Mouse (Mus musculus): ENCODE data around the gene Rexo5. TPM values are rescaled to one million over a fixed set of nuclear protein-coding genes. Genes with fewer than 3 reads are reported as not detected.

Rexo5 gene
- total RNA-seq (2021), result 1 to 10 TPM; 2.9 to 3.0 TPM

DNA sequence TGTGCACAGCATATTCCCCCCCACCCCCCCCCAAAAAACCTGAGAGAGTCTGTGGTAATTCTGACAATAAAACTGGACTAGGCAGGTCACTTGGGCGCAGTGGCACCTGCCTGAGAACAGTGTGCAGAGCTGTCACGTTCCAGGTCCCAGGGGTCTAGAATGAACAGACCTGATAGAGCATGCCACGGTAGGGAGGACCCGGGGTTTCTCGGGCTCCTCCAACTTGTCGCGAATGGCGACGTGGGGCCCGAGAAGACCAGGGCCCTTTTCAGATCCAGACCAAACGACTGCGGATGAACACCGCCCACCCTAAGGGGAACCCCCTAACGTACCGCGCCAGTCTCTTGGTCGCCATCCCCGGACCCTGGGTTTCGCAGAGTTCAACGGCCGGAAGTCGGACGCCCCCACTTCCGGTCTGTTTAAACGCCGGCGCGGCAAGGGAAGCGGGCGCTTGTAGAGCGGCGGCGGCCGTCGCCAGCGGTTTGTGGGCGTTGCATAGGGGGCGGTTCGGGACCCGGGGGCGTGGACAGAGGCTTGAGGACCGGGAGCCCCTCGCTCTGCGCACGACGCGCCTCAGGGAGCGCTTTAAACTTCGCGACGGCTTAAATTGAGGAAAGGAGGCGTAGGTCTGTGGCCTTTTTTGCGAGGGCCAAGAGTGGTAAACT is at the start of gene Rexo5, which contains the start of gene Eri2:
Gene Rexo5 (plus strand): TSS at position 421 of the 665 bp plus-strand sequence.
Gene Eri2 (minus strand): TSS at position 473 of the 665 bp plus-strand sequence.
- DNase-seq (ENCODE audit: extremely low spot score in 1 of 2, low spot score in 1 of 2), result peak; percentile 57 to 68

DNA sequence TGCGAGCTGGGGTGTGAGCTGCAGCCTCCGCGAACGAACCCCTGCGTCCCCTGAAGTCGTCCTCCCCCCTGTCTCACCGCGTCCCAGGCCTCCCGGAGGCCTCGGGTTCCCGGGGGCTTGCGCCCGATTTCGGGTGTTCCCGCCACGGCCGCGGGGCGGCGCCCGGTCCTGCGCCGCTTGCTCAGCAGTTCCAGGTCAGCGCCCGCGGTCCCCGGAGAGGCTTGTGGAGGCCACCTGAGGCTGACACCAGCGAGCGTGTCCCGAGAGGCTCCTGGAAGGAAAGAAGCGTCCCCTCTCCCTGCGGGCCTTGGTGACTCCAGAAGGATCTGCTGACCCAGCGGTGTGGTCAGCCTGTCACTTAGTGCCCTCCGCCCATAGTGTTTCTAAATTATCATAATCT is 49.5 kb upstream of the Rexo5 start:
- no peak for DNase-seq (ENCODE audit: extremely low spot score in 1 of 2, low spot score in 1 of 2)

DNA sequence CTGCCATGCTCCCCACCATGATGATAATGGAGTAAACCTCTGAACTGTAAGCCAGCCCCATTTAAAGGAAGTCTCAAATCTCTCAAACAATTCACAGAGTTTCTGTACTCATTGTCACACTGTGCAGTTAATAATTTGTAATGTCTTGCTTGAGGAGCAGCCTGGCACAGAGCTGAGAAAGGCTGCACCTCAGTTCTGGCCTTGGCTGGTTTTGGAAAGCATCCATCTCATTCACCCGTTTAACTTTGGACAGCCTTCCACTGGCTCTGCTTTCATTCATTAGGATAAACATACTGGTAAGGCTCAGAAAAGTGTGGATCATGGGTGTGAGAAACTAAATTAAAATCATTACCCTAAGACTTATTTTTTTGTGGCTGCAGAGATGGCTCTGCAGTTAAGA is 47.9 kb upstream of the Rexo5 start:
- no peak for DNase-seq (ENCODE audit: extremely low spot score in 1 of 2, low spot score in 1 of 2)

DNA sequence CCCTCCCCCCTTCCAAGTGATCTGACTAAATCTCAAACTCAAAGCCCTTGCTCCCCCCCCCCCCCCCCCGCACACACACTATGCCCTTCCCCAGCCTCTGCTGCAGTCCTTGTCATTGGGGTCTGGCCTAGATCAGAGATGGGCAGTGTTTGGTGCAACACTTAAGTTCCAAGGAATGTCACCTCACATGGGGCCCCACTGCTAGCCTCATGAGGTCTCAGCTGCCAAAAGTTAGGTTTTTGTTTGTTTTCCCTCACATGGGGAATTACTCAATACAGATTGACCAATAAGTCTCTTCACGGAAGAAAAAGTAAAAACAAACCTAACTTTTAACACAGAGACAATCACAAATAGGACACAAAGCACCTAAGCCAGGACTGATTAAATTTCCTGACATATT is 45.0 kb upstream of the Rexo5 start:
- DNase-seq (ENCODE audit: extremely low spot score in 1 of 2, low spot score in 1 of 2), result no peak

DNA sequence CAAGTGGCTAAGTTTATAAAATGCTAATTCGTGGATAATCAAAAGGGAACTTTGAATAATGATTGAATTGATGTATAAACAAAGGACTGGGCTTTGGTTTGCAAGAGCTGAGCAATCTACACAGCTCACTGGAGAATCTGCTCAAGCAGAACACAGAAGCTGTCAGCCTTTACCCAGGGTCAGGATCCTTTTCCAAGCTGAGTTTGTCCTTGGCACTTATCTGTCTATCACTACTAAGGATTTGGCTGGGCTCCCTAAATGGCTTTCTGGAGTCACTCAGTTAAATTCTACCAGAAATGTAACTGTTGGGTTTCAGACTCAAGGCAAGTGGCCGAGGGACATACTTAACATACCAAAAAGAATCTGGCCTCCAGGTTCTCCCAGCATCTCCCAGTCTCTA is 43.9 kb upstream of the Rexo5 start:
- no peak for DNase-seq (ENCODE audit: extremely low spot score in 1 of 2, low spot score in 1 of 2)

DNA sequence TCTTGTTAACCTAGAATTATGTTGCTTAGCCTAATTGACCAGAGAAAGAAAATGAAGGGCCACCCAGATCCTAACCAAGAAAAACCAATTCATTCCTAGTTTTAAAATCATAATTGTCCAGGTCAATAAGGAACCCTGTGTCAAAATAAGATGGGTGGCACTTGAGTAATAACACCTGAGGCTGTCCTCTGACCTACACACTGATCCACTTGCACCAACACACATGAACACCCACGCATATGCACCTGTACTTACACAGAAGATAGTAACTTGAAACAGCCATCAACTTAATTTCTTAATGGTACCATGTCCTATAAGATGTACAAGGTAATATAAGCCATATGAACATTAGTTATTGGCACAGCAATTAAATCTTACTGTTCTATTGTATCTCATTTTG is 40.1 kb upstream of the Rexo5 start:
- DNase-seq (ENCODE audit: extremely low spot score in 1 of 2, low spot score in 1 of 2), result no peak

DNA sequence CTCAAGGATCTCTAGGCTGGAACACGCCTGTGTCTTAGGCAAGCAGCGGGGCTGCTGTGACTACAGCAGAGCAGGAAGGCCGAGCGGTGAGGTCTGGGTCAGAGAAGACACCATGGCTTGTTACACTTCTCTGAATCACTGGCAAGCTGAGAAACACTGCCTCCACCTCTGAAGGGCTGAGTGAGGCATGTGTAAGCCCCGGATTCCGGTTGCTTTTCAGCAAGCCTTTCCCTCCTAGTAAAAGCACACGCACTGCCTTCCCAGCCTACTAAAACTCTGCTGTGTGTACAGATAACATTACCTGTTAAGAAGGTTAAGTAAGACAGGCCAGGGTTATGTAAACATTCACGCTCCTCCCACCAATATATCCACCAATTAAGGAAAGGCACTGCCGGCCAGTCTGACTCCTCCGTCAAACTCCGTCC is 33.3 kb upstream of the Rexo5 start, which contains the start of gene Acsm3:
Gene Acsm3 (plus strand): TSS at position 397 of the 425 bp plus-strand sequence.
- DNase-seq (ENCODE audit: extremely low spot score in 1 of 2, low spot score in 1 of 2), result no peak

DNA sequence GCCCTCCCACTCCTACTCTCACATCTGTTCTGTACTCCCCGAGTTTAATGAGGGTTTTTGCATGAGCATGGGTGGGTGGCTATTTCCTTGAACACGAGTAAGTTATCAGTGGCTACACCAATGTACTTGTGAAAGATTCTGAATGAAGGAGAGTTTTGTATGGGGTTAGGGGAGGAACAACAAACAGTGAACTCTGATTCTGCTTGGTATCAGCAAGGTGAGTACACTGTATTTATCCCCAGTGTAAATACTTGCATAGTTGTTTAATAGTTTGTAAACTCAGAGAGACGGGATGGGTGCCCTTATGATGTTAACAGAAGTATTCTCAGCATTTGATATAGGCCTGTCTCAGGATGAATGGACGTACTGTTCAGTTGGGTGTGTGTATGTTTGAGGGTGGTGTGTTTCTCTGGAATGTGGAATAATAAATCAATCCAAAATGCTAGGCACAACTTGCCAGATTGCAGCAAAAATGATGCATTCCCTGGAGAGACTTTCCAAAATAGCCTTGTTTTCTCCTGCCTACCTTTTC is 31.6 kb upstream of the Rexo5 start:
- no peak for DNase-seq (ENCODE audit: extremely low spot score in 1 of 2, low spot score in 1 of 2)

DNA sequence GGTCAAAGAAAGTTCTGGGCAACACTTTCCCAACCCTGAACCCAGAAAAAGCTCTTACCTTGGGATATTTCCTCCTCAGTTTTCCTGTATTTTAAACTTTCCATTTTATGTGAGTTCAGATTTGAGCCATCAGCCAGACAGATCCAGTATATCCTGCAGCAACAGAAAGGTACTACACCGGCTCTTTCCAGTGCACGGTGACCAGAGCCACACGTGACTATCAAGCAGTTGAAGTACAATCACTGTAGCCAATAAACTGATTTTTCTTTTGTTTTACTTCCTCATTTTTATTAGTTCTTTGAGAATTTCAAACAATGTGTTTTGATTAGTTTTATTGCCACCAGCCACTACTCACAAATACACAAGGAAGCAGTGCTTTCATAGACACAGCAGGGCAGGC is 29.4 kb upstream of the Rexo5 start:
- no peak for DNase-seq (ENCODE audit: extremely low spot score in 1 of 2, low spot score in 1 of 2)

DNA sequence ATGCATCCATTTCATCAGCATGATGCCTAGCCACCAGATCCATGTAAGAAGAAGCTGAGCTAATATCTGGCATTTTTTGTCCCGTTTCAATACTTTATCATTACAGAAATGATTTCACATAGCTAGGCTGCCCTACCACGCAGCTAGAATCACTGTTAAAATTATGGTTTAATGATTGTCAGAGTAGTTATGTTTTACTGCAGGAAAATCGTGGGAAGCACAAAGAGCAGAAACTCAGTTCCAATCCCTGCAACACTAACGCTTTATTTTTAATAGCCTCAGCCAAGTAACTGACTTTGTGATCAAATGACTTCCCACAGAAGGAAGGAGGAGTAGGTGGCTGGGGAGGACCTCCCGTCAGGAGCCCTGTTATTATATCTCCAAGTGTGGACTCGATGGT is 26.8 kb upstream of the Rexo5 start:
- no peak for DNase-seq (ENCODE audit: extremely low spot score in 1 of 2, low spot score in 1 of 2)

DNA sequence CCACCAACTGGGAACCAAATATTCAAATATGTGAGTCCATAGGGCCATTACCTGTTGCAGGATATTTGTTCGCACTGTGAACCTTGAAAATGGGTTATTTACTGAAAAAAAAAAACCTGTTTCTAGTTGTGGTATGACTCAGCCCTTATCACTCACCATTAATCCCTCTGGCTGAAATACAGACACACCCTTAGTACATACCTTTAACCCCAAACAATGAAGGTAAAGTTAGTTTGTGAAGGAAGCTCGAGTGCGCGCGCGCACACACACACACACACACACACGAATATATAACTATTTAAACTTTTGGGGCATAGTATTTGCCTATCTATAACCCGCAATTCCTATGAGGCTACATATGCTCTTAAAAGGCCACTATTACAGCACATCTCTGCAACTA is 23.9 kb upstream of the Rexo5 start:
- no peak for DNase-seq (ENCODE audit: extremely low spot score in 1 of 2, low spot score in 1 of 2)

DNA sequence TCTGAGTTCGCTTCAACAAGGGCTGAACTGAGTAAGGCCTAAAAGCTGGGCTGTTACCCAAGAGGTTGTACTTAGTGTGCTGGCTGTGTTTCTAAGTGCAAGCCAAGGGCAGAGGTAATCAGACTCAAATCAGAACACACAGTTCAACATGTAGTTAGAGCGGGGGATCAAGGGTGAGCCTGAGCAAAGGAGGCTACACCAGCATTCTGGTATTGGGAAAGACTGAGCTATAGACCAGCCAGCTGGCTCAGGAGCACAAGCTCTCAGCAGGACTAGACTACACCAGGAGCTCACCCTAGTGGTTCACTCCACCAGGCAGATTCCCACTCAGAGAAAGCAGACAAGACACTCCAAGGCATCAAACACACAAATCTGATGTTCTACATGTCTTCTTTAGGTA is 10.4 kb upstream of the Rexo5 start:
- DNase-seq (ENCODE audit: extremely low spot score in 1 of 2, low spot score in 1 of 2), result no peak

DNA sequence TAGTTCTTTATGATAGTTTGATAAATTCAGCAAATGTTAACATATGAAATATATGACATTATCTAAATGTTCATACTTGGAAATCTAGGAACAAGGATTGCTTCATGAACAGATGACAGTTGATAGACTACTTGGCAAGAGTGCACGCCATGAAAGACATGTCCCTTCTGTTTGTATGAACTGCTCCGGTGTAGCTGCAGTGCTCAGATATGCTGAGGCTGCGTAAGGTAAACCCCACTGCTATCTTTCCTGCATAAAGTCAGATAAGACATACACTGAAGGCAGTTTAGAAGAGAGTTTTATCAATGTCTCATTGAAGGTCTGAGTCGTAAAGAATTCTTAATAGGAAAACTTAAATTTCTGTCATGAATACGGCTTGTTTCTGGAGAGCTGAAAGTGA is 8.9 kb upstream of the Rexo5 start:
- no peak for DNase-seq (ENCODE audit: extremely low spot score in 1 of 2, low spot score in 1 of 2)

DNA sequence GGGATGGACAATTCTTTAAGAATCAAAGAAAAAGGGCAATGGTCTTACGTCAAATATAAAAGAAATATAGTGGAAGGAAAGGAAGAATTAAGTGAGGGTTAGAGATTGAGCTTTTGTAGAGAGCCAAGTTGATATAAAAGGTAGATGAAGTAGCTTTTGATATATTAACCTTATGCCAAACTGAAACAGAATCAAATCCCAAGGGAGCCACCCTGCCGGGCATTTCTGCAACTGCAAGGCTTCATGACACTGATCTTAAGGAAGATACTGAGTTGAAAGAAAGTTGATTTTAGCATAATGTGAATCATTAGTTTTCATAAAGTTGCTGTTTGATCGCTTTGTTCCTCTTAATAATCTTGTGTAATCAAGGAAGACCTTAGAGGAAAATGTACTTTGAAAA is 4.8 kb upstream of the Rexo5 start:
- no peak for DNase-seq (ENCODE audit: extremely low spot score in 1 of 2, low spot score in 1 of 2)

DNA sequence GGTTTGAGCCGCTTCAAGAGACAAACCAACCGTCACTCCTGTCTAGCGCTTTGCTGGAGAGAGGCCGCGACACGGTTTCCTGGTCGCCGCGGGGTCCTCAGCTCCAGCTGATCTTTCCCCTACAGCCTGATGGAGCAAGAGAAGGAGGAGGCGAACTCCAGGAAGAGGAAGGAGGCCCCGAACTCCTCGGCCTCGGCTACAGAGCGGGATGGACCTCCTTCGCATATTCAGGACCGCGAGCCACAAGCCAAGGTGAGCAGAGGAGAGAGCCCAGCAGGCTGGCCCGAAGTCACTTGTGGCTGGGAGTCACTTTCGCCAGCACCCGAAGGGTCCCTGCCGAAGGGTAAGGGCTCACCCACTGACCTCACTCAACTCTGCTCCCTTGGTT is 439 bp downstream of the Rexo5 start:
- DNase-seq (ENCODE audit: extremely low spot score in 1 of 2, low spot score in 1 of 2), result no peak

DNA sequence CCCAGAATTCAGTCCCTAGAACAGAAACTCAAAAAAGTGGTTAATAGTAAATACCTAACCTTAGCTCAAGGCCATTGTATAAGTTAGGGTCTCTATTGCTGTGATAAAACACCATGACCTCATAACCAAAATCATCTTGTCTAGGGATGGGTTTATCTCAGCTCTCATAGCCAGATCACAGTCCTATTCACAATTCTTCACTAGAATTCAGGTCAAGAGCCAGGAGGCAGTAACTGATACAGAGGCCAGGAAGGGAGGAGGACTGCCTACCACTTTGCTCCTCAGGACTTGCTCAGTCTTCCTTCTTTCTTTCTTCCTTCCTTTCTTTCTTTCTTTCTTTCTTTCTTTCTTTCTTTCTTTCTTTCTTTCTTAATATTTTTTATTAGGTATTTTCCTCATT is 1.5 kb downstream of the Rexo5 start:
- DNase-seq (ENCODE audit: extremely low spot score in 1 of 2, low spot score in 1 of 2), result no peak

DNA sequence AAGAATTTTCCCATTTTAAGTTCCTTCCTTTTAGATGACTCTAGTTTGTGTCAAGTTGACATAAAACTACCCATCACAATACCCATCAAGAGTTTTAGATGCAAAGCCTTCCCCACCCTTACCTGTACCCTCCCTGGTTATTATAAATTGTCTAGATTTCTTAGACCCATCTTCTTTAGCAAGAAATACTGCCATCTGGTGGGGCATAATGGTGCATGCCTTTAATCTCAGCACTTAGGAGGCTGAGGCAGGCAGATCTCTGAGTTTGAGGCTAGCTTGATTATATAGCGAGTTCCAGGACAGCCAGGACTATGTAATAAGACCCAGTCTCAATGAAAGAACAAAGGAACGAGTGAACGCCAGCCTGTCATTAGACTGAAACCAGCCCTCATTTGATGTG is 6.7 kb downstream of the Rexo5 start:
- DNase-seq (ENCODE audit: extremely low spot score in 1 of 2, low spot score in 1 of 2), result no peak

DNA sequence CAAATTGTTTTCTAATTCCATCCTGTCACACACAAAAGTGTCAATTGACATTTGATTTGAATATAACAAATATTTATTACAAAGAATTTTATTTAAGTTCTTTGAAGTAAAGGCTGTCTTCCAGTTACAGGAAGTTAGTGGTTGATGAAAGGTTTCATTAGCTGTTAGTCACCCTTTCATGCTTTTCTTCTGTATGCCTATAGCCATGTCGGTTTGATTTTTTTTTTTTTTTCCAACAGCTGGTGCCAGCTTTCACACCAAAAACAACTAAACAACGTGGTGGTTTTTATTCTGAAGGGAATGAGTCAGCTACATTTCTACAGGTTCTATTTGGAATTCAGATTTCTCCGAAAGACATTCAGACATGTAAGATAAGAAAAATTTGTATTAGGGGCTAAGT is 7.2 kb downstream of the Rexo5 start:
- DNase-seq (ENCODE audit: extremely low spot score in 1 of 2, low spot score in 1 of 2), result no peak

DNA sequence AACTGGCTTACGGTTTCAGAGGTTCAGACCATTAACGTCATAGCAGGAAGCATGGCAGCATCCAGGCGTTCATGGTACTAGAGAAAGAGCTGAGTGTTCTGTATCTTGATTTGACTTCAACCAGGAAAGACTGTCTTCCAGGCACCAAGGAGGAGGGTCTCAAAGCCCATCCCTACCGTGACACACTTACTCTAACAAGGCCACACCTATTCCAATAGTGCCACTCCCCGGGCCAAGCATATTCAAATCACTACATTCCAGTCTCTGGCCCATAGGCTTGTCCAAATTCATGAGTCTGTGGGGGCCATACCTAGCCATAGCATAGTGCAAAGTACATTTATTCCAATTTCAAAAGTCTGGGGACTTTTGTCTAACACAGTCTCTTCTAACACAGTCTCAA is 13.6 kb downstream of the Rexo5 start:
- no peak for DNase-seq (ENCODE audit: extremely low spot score in 1 of 2, low spot score in 1 of 2)

DNA sequence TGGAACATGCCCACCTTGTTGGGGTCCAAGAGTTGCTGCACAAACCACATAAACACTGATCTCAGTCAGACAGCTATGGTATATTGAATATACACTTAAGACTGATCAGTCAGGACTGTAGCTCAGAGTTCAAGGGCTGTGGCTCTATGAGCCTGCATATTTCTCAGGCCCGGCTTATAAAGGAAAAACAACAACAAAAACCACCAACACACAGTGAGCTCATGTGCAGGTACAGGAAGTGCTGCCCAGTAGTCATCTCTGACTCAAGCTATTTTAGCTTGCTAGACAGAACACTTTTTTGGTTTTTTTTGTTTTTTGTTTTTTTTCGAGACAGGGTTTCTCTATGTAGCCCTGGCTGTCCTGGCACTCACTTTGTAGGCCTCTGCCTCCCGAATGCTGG is 14.9 kb downstream of the Rexo5 start:
- DNase-seq (ENCODE audit: extremely low spot score in 1 of 2, low spot score in 1 of 2), result no peak

DNA sequence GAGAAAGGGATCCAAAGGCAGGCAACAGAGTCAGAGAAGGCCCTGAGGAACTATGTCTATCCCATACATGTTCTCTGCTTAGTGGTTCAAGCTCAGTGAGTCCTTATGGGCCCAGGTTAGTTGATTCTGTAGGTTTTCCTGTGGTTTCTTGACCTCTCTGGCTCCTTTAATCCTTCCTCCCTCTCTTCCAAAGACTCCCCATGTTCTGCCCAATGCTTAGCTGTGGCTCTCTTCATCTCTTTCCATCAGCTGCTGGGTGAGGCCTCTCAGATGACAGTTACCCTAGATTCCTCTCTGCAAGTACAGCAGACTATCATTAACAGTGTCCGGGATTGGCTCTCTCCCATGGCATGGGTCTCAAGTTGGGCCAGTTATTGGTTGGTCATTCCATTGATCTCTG is 41.6 kb downstream of the Rexo5 start:
- no peak for DNase-seq (ENCODE audit: extremely low spot score in 1 of 2, low spot score in 1 of 2)

DNA sequence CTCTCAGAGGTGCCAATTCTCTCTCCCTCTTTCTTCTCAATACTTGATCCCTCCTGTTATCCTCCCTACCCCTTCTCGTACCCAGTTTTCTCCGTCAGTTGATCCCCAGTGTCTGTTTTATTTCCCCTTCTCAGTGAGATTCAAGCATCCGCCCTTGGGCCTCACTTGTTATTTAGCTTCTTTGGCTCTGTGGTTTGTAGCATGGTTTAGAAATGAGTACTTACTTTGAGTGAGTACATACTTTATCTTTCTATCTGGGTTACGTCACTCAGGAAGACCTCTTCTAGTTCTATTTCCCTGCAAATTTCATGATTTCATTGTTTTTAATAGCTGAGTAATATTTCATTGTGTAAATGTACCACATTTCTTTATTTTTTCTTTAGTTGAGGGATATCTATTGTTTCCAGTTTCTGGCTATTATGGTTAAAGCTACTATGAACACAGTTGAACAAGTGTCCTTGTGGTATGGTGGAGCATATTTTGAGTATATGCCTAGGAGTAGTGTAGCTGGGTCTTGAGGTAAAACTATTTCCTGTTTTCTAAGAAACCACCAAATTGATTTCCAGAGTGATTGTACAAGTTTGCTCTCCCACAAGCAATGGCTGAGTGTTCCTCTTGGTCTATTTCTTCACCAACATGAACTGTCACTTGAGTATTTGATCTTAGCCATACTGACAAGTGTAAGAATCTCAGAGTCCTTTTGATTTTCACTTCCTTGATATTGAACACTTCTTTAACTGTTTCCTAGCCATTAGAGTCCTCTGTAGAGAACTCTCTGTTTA is 42.4 kb downstream of the Rexo5 start:
- no peak for DNase-seq (ENCODE audit: extremely low spot score in 1 of 2, low spot score in 1 of 2)
